20 mouse cellular contexts compared by ENCODE assay signal in the genomic region with DNA sequence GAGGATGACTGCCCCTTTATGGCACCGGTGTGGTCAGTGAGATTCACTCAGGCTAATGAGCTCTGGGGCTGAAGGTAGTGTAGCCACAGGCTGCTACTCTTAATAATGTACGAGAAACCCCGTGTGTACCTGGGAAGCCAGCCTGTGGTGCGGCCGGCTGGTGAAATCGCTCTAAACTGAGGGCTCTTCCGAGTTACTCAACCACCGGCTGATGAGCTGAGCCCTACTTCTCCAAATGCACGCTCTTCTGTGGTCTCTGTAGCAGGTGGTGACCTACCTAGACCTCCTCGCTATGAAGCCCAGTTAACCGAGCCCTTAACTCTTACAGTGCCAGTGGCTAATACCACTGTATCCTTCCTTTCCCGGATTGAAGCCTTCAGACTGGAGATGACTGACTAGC. TPM values are rescaled to one million over a fixed set of nuclear protein-coding genes. Genes with fewer than 3 reads are reported as not detected.
DNase-seq lines count a peak whose midpoint lies in the region; ATAC-seq and TF ChIP-seq lines count a peak whose summit lies in the region.
"Had no signal": no experiment of that assay in that cellular context is flagged by ENCODE, and none has a peak within 500 bp of the region (broad histone marks: within the 10 kb centered on the region; RNA-seq: fewer than 3 reads in every experiment).

No protein-coding gene starts in this region.

- DNase-seq in cerebellum, adult 9-11 months = no peak
- no peak for DNase-seq in left cerebral cortex, postnatal 10 days (ENCODE audit: extremely low spot score in 1 of 2, low spot score in 2 of 2)
- no peak for DNase-seq in forebrain, postnatal 0 days
- DNase-seq: adrenal gland, adult 2 months; adrenal gland, postnatal 25 days; B cell, adult 2 months; cerebellum, adult 11 months; cerebellum, adult 8-10 months; cerebellum, postnatal 25 days; gastrocnemius, postnatal 14 days had no signal

- H3K4me2 ChIP-seq in forebrain, postnatal 0 days (ENCODE audit: low read depth) = no peak overlapping the region
- H3K4me2 ChIP-seq: embryonic facial prominence, embryonic 13.5 days; forebrain, embryonic 12.5 days; heart, embryonic 12.5 days; hindbrain, embryonic 15.5 days had no signal

- H3K9ac ChIP-seq in forebrain, postnatal 0 days = no peak overlapping the region
- H3K9ac ChIP-seq: embryonic facial prominence, embryonic 13.5 days; forebrain, embryonic 12.5 days; heart, embryonic 12.5 days; hindbrain, embryonic 15.5 days had no signal

- H3K4me3 ChIP-seq in E14TG2a.4 (replicated peaks; ENCODE audit: low read length) = peak overlapping the region; percentile 56
- H3K4me3 ChIP-seq in forebrain, postnatal 0 days (ENCODE audit: low read depth, low read length) = no peak overlapping the region
- H3K4me3 ChIP-seq: embryonic facial prominence, embryonic 13.5 days; forebrain, embryonic 12.5 days; heart, embryonic 12.5 days; hindbrain, embryonic 15.5 days had no signal

- TF ChIP-seq CTCF in E14TG2a.4 (conservative IDR thresholded peaks at IDR 0.05; ENCODE audit: low read length) = no peak
- no peak for TF ChIP-seq CTCF in forebrain, postnatal 0 days (IDR thresholded peaks at IDR 0.05; ENCODE audit: low read depth)

- 0 out of 2 replicates have a peak, but pooled peaks have one; percentile 36 for ATAC-seq in cerebellum, adult (ENCODE audit: insufficient number of reproducible peaks, low FRiP score, low TSS enrichment)
- peak; percentile 88 for ATAC-seq in granulocyte monocyte progenitor cell, adult 5-6 weeks (replicated peaks; ENCODE audit: poor library complexity, severe bottlenecking)
- ATAC-seq in megakaryocyte progenitor cell, adult 5-6 weeks (replicated peaks; ENCODE audit: poor library complexity) = peak; percentile 84
- ATAC-seq in forebrain, postnatal 0 days = no peak
- ATAC-seq: CD4-positive, CD25-positive, alpha-beta regulatory T cell, adult 4 months; forebrain, embryonic 16.5 days had no signal

- H3K27ac ChIP-seq in forebrain, postnatal 0 days (ENCODE audit: low read depth, low read length) = no peak overlapping the region
- H3K27ac ChIP-seq: embryonic facial prominence, embryonic 13.5 days; forebrain, embryonic 12.5 days; hindbrain, embryonic 15.5 days had no signal

- 0 out of 2 replicates have a peak, but pooled peaks cover 3% of the 10 kb centered on the region for H3K36me3 ChIP-seq in E14TG2a.4 (ENCODE audit: insufficient read depth, low read length)
- H3K36me3 ChIP-seq in forebrain, postnatal 0 days (ENCODE audit: insufficient read depth) = no peaks in the 10 kb centered on the region
- H3K36me3 ChIP-seq: forebrain, embryonic 12.5 days; heart, embryonic 12.5 days; hindbrain, embryonic 15.5 days had no signal

- H3K4me1 ChIP-seq in E14TG2a.4 (replicated peaks; ENCODE audit: low read depth, low read length) = peaks cover 32% of the 10 kb centered on the region
- no peaks in the 10 kb centered on the region for H3K4me1 ChIP-seq in forebrain, postnatal 0 days (ENCODE audit: insufficient read depth)
- H3K4me1 ChIP-seq: hindbrain, embryonic 15.5 days had no signal

- intact Hi-C loops in left cerebral cortex, postnatal 10 days (cut with DNase I) = no loop called here

- WGBS in forebrain, postnatal 0 days = 71% methylated on average over 12 of the region's 12 CpGs

- H3K9me3 ChIP-seq in E14TG2a.4 (ENCODE audit: low read length) = peaks cover 15% of the 10 kb centered on the region
- H3K9me3 ChIP-seq in forebrain, postnatal 0 days (ENCODE audit: low read length) = 0 out of 2 replicates have a peak, but pooled peaks cover 5% of the 10 kb centered on the region
- H3K9me3 ChIP-seq: hindbrain, embryonic 15.5 days had no signal

- H3K27me3 ChIP-seq in E14TG2a.4 (ENCODE audit: insufficient read depth, low read length) = no peaks in the 10 kb centered on the region
- no peaks in the 10 kb centered on the region for H3K27me3 ChIP-seq in forebrain, postnatal 0 days (ENCODE audit: insufficient read depth, low read length)
- H3K27me3 ChIP-seq: embryonic facial prominence, embryonic 13.5 days; forebrain, embryonic 12.5 days; heart, embryonic 12.5 days; hindbrain, embryonic 15.5 days had no signal

RNA-seq across cellular contexts. Expression of gene Rps27rt, which starts 29.8 kb away (rescaled TPM):
- 358 and 366 TPM in 2 replicates for total RNA-seq in granulocyte monocyte progenitor cell, adult 5-6 weeks (2014; fragmentation: Nextera tagmentation)
- 177 and 225 TPM in 2 replicates for total RNA-seq in granulocyte monocyte progenitor cell, adult 5-6 weeks (2017)
- total RNA-seq in megakaryocyte progenitor cell, adult 5-6 weeks (2015) = 256 and 259 TPM in 2 replicates
- total RNA-seq in megakaryocyte progenitor cell, adult 5-6 weeks (2017) = 119 and 149 TPM in 2 replicates
- 10 to 100 TPM; 26.6 to 33.7 TPM for total RNA-seq in left cerebral cortex, postnatal 10 days (2021)
- 15.0 and 44.3 TPM in 2 replicates for total RNA-seq in forebrain, postnatal 0 days (2014; rRNA removed)
- 292 and 386 TPM in 2 replicates for polyA plus RNA-seq in forebrain, postnatal 0 days (2015; fragmentation: Nextera tagmentation; extraction: Ambion mirVana)

RNA-seq across cellular contexts. Expression of gene Osbpl10, which starts 34.0 kb away (rescaled TPM):
- total RNA-seq in granulocyte monocyte progenitor cell, adult 5-6 weeks (2014; fragmentation: Nextera tagmentation) = 0.45 TPM in 1 of 2 replicates, not detected in the other
- total RNA-seq in granulocyte monocyte progenitor cell, adult 5-6 weeks (2017) = 0.13 and 0.21 TPM in 2 replicates
- total RNA-seq in megakaryocyte progenitor cell, adult 5-6 weeks (2015) = not detected in 2 replicates
- total RNA-seq in megakaryocyte progenitor cell, adult 5-6 weeks (2017) = not detected in 2 replicates
- 10 to 100 TPM; 55.7 to 56.3 TPM for total RNA-seq in left cerebral cortex, postnatal 10 days (2021)
- 19.2 and 22.4 TPM in 2 replicates for total RNA-seq in forebrain, postnatal 0 days (2014; rRNA removed)
- polyA plus RNA-seq in forebrain, postnatal 0 days (2015; fragmentation: Nextera tagmentation; extraction: Ambion mirVana) = 2.8 and 3.0 TPM in 2 replicates
- polyA plus RNA-seq: CD4-positive, CD25-positive, alpha-beta regulatory T cell, adult 4 months had no signal

Comparison
In these comparisons a context has a peak if more than half of its experiments do, and no peak if none do; other contexts are left out.
1. RNA of gene Osbpl10, which starts 34.0 kb away (total RNA-seq): 55.7 to 56.3 TPM in left cerebral cortex, postnatal 10 days and 19.2 to 22.4 TPM in forebrain, postnatal 0 days; 0.13 to 0.45 TPM in granulocyte monocyte progenitor cell, adult 5-6 weeks and not detected in megakaryocyte progenitor cell, adult 5-6 weeks; every median in the first group is over 10 times any median in the second.